Mouse (Mus musculus): ENCODE results near the gene Zbtb42. TPM values are rescaled to one million over a fixed set of nuclear protein-coding genes. Genes with fewer than 3 reads are reported as not detected.

Zbtb42 gene
- total and polyA plus RNA-seq, 2 experiments from 2014 or later = 3.3 to 3.7 TPM

GRCm38 (mm10) chr12:112673576-112674091, 5.0 kb upstream of the Zbtb42 start:
- peaks cover 26% of the 10 kb centered on the region for H3K4me1 ChIP-seq (ENCODE audit: insufficient read depth, low read length)
- H3K9ac ChIP-seq (replicated peaks; ENCODE audit: low read length) = peak overlapping the region; percentile 98
- H3K27me3 ChIP-seq (ENCODE audit: insufficient read depth, low read length) = 0 out of 2 replicates have a peak, but pooled peaks cover 8% of the 10 kb centered on the region
- H3K36me3 ChIP-seq (ENCODE audit: insufficient read depth, low read length) = peaks cover 26% of the 10 kb centered on the region
- ATAC-seq (no peak), DNase-seq (ENCODE audit: low spot score) (peak; percentile 62)
- under 1% methylated on average over 55 of the region's 68 CpGs for WGBS
- H3K4me3 ChIP-seq (ENCODE audit: low read length) = peak overlapping the region; percentile 92
- TF ChIP-seq CTCF (IDR thresholded peaks at IDR 0.05; ENCODE audit: low read depth) = no peak
- H3K9me3 ChIP-seq (ENCODE audit: low read length) = no peaks in the 10 kb centered on the region
- peak overlapping the region; percentile 95 for H3K27ac ChIP-seq
- peak overlapping the region; percentile 90 for H3K4me2 ChIP-seq (ENCODE audit: low read depth, low read length)

DNA sequence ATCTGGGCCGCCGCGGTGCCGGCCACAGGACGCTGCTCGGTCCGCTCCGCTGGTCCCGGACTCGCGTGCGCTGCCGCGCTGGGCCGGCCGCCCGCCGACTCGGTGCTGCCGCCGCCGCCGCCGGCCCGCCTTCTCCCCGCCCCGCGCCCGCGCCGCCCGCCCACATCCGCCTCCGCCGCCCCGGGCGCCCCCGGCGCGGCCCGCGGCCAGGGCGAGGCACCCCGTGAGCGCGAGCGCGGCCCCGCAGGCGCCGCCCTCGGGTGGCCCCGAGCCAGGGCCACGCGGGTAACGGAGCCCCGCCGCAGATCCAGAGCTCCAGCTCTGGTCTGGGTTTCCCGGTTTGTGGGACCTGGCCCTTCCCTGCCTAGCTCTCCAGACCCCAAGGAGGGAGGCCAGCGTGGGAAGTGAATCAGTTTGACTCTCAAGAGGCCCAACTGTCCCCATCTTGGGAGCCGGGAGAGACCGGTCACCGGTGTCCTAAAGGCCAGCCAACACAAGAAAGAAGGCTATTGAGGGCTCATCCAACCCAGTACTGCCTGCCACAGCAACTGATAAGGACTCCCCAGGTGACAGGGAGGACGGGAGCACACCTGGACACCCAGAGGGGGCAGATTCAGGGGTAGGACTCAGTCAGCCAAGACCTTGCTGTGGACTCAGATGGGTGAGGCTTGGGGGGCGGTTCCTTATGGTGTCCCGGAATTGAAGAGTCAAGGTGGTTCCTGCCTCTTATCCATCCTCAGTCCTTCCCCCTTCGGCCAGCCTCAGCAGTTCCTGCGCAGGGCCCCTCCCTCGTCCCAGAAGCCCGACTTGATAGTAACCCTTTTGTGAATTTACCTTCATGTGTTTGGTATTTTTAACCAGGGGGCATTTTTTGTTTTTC, 4.3 kb upstream of the Zbtb42 start, which contains the start of gene Akt1:
Gene Akt1 (minus strand): TSS at position 753 of the 880 bp plus-strand sequence.
- peak within 1 kb of the TSS; percentile 98 for H3K9ac ChIP-seq (replicated peaks; ENCODE audit: low read length)
- H3K27me3 ChIP-seq (ENCODE audit: insufficient read depth, low read length) = 0 out of 2 replicates have a peak, but pooled peaks cover 9% of the 10 kb centered on the region
- WGBS = under 1% methylated on average over 53 of the region's 70 CpGs
- TF ChIP-seq CTCF (IDR thresholded peaks at IDR 0.05; ENCODE audit: low read depth) = no peak
- H3K27ac ChIP-seq = peak within 1 kb of the TSS; percentile 95
- peak within 1 kb of the TSS; percentile 90 for H3K4me2 ChIP-seq (ENCODE audit: low read depth, low read length)
- H3K9me3 ChIP-seq (ENCODE audit: low read length) = no peaks in the 10 kb centered on the region
- H3K36me3 ChIP-seq (ENCODE audit: insufficient read depth, low read length) = peaks cover 19% of the 10 kb centered on the region
- ATAC-seq (peak; percentile 10; the same call in 1 of the 2 replicates), DNase-seq (ENCODE audit: low spot score) (peak; percentile 68)
- peaks cover 26% of the 10 kb centered on the region for H3K4me1 ChIP-seq (ENCODE audit: insufficient read depth, low read length)
- H3K4me3 ChIP-seq (ENCODE audit: low read length) = peak within 1 kb of the TSS; percentile 92

DNA sequence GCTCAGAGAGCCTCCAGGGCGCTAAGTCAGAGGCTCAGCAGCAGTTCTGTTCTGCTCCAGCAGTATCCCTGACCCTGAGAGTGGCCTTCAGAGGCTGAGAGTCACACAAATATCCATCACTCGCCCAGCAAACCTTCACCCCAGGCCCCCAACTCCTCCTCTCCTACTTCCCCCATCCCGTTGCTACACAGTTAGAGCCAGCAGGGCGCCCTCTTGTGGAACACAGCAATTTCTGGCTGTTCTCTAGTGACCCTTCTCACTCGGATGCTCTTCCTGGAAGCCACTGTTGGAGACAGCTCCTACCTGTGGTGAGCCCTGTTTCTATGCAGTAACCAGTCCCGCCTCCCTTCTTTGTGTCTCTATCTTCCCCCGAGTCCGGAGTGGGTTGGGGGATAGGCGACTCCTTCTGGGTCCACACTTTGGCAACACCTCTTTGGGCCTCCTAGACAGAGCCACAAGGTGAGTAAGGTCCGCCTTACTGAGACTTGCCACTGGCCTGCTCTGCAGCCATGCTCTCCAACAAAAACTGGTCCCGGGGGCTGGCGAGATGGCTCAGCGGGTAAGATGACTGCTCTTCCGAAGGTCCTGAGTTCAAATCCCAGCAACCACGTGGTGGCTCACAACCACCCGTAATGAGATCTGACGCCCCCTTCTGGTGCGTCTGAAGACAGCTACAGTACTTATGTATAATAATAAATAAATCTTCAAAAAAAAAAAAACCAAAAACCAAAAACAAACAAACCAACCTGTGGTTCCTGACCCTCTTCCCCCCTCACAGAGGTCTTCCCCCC, 3.2 kb upstream of the Zbtb42 start:
- peak; percentile 89 for TF ChIP-seq CTCF (IDR thresholded peaks at IDR 0.05; ENCODE audit: low read depth)
- 12% methylated on average over 18 of the region's 18 CpGs for WGBS
- Histone ChIP-seq H3K36me3 (ENCODE audit: insufficient read depth, low read length) (peaks cover 9% of the 10 kb centered on the region), H3K27me3 (ENCODE audit: insufficient read depth, low read length) (peaks cover 17% of the 10 kb centered on the region), H3K27ac (peak overlapping the region; percentile 95; the same call in 1 of the 2 replicates), H3K9ac (replicated peaks; ENCODE audit: low read length) (0 out of 2 replicates have a peak overlapping the region, but pooled peaks have one; percentile 98), H3K4me1 (ENCODE audit: insufficient read depth, low read length) (peaks cover 26% of the 10 kb centered on the region), H3K9me3 (ENCODE audit: low read length) (no peaks in the 10 kb centered on the region), H3K4me3 (ENCODE audit: low read length) (peak overlapping the region; percentile 92; the same call in 1 of the 2 replicates), H3K4me2 (ENCODE audit: low read depth, low read length) (peak overlapping the region; percentile 90)
- ATAC-seq (peak; percentile 63), DNase-seq (ENCODE audit: low spot score) (peak; percentile 91)

DNA sequence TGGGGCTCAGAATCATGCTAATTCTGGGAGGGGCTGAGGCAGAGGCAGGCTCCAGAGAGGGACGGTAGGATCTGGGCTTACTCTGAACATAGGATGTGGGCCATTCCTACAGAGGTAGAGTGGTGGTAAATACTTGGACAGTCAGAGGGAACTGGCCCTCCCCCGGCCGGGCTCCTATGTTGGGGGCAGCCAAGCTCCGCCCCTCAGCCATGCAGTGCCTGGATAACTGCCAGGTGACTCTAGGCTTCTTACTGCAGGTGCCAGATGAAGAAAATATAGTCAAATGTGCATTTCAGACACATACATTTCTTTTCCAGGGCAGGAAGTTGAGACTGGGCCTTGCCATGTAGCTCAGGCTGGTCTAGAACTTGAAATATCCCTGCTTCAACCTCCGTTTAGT, 1.6 kb upstream of the Zbtb42 start:
- Histone ChIP-seq H3K9me3 (ENCODE audit: low read length) (no peaks in the 10 kb centered on the region), H3K36me3 (ENCODE audit: insufficient read depth, low read length) (no peaks in the 10 kb centered on the region), H3K27ac (no peak overlapping the region), H3K4me2 (ENCODE audit: low read depth, low read length) (no peak overlapping the region), H3K4me1 (ENCODE audit: insufficient read depth, low read length) (peaks cover 13% of the 10 kb centered on the region), H3K9ac (replicated peaks; ENCODE audit: low read length) (no peak overlapping the region), H3K4me3 (ENCODE audit: low read length) (no peak overlapping the region), H3K27me3 (ENCODE audit: insufficient read depth, low read length) (peaks cover 17% of the 10 kb centered on the region)
- WGBS = 40% methylated on average over 5 of the region's 5 CpGs
- TF ChIP-seq CTCF (IDR thresholded peaks at IDR 0.05; ENCODE audit: low read depth) = no peak
- DNase-seq (ENCODE audit: low spot score) = no peak
- no peak for ATAC-seq

DNA sequence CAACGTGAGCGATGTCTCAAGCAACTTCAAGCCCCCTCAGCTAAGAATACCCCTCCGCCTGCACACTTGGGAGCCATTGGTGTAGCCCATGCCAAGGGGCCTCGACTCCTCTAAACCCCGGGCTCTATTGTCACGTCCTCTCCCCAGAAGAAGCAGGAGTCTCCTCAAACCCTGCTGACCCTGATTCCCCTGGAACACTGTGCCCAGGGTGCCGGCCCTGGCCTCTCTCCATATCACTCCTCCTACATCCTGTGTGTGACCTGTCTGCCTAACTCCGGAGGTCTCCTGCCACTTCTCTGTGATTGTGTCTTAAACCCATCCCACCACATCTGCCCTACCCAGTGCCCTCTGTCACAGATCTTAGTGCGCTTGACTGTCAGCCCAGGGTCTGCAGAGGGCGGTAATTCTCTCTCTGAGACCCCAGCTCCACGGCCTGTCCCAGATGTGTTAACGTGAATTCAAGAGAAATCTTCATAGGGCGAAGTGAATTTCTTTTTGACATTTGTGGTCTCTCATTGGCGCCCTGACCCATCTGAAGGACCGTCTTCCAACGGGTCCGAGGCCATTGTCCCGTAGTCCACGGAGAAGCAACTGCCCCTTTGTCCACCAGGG, 579 bp upstream of the Zbtb42 start:
- peaks cover 17% of the 10 kb centered on the region for H3K27me3 ChIP-seq (ENCODE audit: insufficient read depth, low read length)
- peak overlapping the region; percentile 47 for H3K9ac ChIP-seq (replicated peaks; ENCODE audit: low read length)
- peak; percentile 52 for TF ChIP-seq CTCF (IDR thresholded peaks at IDR 0.05; ENCODE audit: low read depth)
- ATAC-seq = no peak
- 17% methylated on average over 19 of the region's 19 CpGs for WGBS
- no peak overlapping the region for H3K27ac ChIP-seq
- no peaks in the 10 kb centered on the region for H3K9me3 ChIP-seq (ENCODE audit: low read length)
- peak overlapping the region; percentile 92 for H3K4me2 ChIP-seq (ENCODE audit: low read depth, low read length)
- peak overlapping the region; percentile 51 for H3K4me3 ChIP-seq (ENCODE audit: low read length)
- DNase-seq (ENCODE audit: low spot score) = no peak
- no peaks in the 10 kb centered on the region for H3K36me3 ChIP-seq (ENCODE audit: insufficient read depth, low read length)
- peaks cover 9% of the 10 kb centered on the region; the same call in 1 of the 2 replicates for H3K4me1 ChIP-seq (ENCODE audit: insufficient read depth, low read length)
